Mouse (Mus musculus): ENCODE data around the gene Ick.

DNA sequence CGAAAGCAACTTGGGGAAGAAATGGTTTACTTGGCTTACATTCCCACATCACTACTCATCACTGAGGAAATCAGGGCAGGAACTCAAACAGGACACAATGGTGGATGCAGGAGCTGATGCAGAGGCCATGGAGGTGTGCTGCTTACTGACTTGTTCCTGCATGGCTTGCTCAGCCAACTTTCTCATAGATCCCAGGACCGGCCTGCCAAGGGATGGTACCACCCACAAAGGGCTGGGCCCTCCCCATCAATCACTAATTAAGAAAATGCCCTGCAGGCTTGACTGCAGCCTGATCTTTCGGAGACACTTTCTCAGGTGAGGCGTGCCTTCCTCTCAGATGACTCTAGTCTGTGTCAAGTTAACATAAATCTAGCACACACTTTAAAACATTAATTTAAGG lies 2.2 kb upstream of the Ick start:
- no peak for TF ChIP-seq CTCF (conservative IDR thresholded peaks at IDR 0.05; ENCODE audit: insufficient read depth, insufficient read length, low read depth, low read length)
- TF ChIP-seq POLR2A (IDR thresholded peaks at IDR 0.05; ENCODE audit: low read depth, low read length), result no peak

All from kidney, adult 2 months (tissue).